Mouse (Mus musculus) testis, adult 2 months (tissue): Measurements from ENCODE around the gene Fam71f2.

ENCODE experiments used
- CTCF ChIP-seq: fragments of 200-500 bp; IDR thresholded peaks from 2 replicates; pipeline ENCODE4 v1.5.1; 2012; ENCODE audit warnings: low read depth, mild to moderate bottlenecking, inconsistent platforms, low read length, moderate library complexity; ENCODE audit not compliant: control insufficient read depth, insufficient read depth, insufficient replicate concordance
- POLR2A ChIP-seq: fragments of 200-500 bp; IDR thresholded peaks from 2 replicates; pipeline ENCODE4 v1.6.1; 2012; ENCODE audit warnings: low read depth, mild to moderate bottlenecking, inconsistent platforms, low read length, moderate library complexity; ENCODE audit not compliant: control insufficient read depth

- TF ChIP-seq POLR2A, result no peak
- no peak for TF ChIP-seq CTCF
Observed at GRCm38 (mm10) chr6:29321586-29321985, 42.2 kb downstream of the Fam71f2 start.
